Mouse (Mus musculus) forebrain, embryonic 14.5 days (tissue): ENCODE results near the gene S100b. TPM values are rescaled to one million over a fixed set of nuclear protein-coding genes. Genes with fewer than 3 reads are reported as not detected.

ENCODE experiments used
- ATAC-seq: fragments of 200-750 bp; cut with Nextera tagmentation; 2 replicates; pipeline ENCODE4 v1.8.0; 2017; ENCODE audit warnings: mild to moderate bottlenecking, moderate library complexity
- DNase-seq: peaks from one replicate; pipeline ENCODE4 v3.0.0-alpha.2; 2015; ENCODE audit warnings: low spot score
- H3K27ac ChIP-seq: fragments of 300-500 bp; sonication (generic); 2 replicates; pipeline ENCODE4 v1.5.1; 2014; ENCODE audit warnings: low read depth, mild to moderate bottlenecking, control low read depth, low read length, moderate library complexity
- H3K27me3 ChIP-seq: fragments of 300-500 bp; sonication (generic); replicated peaks from 2 replicates; pipeline ENCODE4 v1.6.1; 2014; ENCODE audit warnings: low read length, control low read depth, mixed read lengths; ENCODE audit not compliant: control insufficient read depth, insufficient read depth
- H3K36me3 ChIP-seq: fragments of 300-500 bp; sonication (generic); 2 replicates; pipeline ENCODE4 v1.6.1; 2014; ENCODE audit warnings: low read length, control low read depth; ENCODE audit not compliant: control insufficient read depth, insufficient read depth
- H3K4me1 ChIP-seq: fragments of 300-500 bp; sonication (generic); 2 replicates; pipeline ENCODE4 v1.6.1; 2014; ENCODE audit warnings: antibody characterized with exemption, low read length, control low read depth; ENCODE audit not compliant: control insufficient read depth, insufficient read depth
- H3K4me2 ChIP-seq: fragments of 300-500 bp; sonication (generic); 2 replicates; pipeline ENCODE4 v1.6.1; 2014; ENCODE audit warnings: mild to moderate bottlenecking, control low read depth, low read length
- H3K4me3 ChIP-seq: fragments of 300-500 bp; sonication (generic); 2 replicates; pipeline ENCODE4 v1.5.1; 2014; ENCODE audit warnings: low read depth, low read length, control low read depth
- H3K9ac ChIP-seq: fragments of 300-500 bp; sonication (generic); 2 replicates; pipeline ENCODE4 v1.6.1; 2014; ENCODE audit warnings: mild to moderate bottlenecking, low read length, control low read depth, moderate library complexity
- H3K9me3 ChIP-seq: fragments of 300-500 bp; sonication (generic); replicated peaks from 2 replicates; pipeline ENCODE4 v1.6.1; 2016; ENCODE audit warnings: low read length, control low read depth, mixed read lengths; ENCODE audit not compliant: control insufficient read depth
- WGBS: fragments of 180-500 bp; shearing (Covaris S2); extraction: QIAGEN DNeasy Blood & Tissue Kit; methylation state at CpG from one replicate; pipeline ENCODE4 v1.1.7; 2014; 5-methylcytosine and 5-hydroxymethylcytosine counted together
- polyA plus RNA-seq: library from polyadenylated mRNA; unstranded; fragments of >200 nt; fragmentation: Nextera tagmentation; extraction: Ambion mirVana; gene quantifications from 2 replicates; pipeline ENCODE4 v1.2.1, GENCODE M21; 2014

Gene S100b
- polyA plus RNA-seq, 1 experiment from 2014 or later: 0.42 TPM

DNA sequence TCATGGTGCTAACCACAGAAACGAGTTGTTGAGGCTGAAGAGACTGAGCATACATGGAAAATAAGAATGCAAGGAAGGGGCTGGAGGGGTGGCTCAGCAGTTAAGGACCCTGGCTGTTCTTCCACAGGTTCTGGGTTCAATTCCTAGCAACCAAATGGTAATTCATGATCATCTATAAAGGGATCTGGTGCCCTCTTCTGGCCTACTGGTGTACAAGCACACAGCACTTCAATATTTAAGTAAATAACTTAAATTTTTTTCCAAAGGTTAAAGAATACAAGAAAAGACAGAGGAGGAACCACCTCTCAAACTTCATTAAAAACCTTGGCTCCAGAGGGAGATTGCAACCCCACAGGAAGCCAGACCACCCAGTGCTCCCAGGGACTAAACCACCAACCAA is 24.0 kb upstream of the S100b start:
- 78% methylated on average over 1 of the region's 1 CpGs for WGBS
- Histone ChIP-seq H3K27ac (no peak overlapping the region), H3K4me2 (no peak overlapping the region), H3K4me1 (no peaks in the 10 kb centered on the region), H3K9me3 (no peaks in the 10 kb centered on the region), H3K9ac (no peak overlapping the region), H3K4me3 (no peak overlapping the region), H3K36me3 (peaks cover 29% of the 10 kb centered on the region), H3K27me3 (no peaks in the 10 kb centered on the region)
- DNase-seq: no peak
- ATAC-seq: no peak

- Histone ChIP-seq H3K27me3 (no peaks in the 10 kb centered on the region), H3K27ac (peak within 1 kb of the TSS; percentile 89), H3K4me2 (peak within 1 kb of the TSS; percentile 70), H3K9me3 (no peaks in the 10 kb centered on the region), H3K4me3 (peak within 1 kb of the TSS; percentile 69), H3K36me3 (0 out of 2 replicates have a peak, but pooled peaks cover 5% of the 10 kb centered on the region), H3K9ac (peak within 1 kb of the TSS; percentile 80), H3K4me1 (peaks cover 8% of the 10 kb centered on the region)
- ATAC-seq (peak; percentile 98), DNase-seq (peak; percentile 97)
- WGBS: under 1% methylated on average over 47 of the region's 47 CpGs
These were observed 16.1 kb upstream of the S100b start, which contains the start of gene Prmt2 for GRCm38 (mm10) chr10:76237341-76238225. TSS of gene Prmt2 (minus strand) at chr10:76237865.

DNA sequence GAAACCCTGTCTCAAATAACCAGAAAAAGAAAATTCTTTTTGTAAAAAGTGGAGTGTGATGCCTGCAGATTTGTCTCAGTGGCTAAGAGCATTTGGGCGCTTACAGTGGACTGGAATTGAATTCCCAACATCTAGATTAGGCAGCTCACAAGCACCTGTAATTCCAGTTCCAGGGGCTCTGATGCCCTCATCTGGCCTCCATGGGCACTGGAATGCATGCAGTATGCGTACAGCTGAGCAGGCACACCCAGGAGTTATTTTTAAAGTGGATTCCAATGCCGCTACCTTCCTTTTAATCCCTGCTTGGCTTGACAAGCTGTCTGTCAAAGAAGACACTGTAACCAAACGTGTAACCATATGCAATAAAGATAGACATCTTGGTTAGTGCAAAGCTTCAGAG is 14.3 kb upstream of the S100b start:
- Histone ChIP-seq H3K4me2 (no peak overlapping the region), H3K27ac (no peak overlapping the region), H3K4me1 (peaks cover 8% of the 10 kb centered on the region), H3K27me3 (no peaks in the 10 kb centered on the region), H3K9ac (no peak overlapping the region), H3K4me3 (no peak overlapping the region), H3K36me3 (0 out of 2 replicates have a peak, but pooled peaks cover 4% of the 10 kb centered on the region), H3K9me3 (no peaks in the 10 kb centered on the region)
- DNase-seq (no peak), ATAC-seq (no peak)
- WGBS: 82% methylated on average over 4 of the region's 4 CpGs

- no peaks in the 10 kb centered on the region for H3K4me1 ChIP-seq
- ATAC-seq (no peak), DNase-seq (no peak)
- H3K4me3 ChIP-seq: no peak overlapping the region
- no peaks in the 10 kb centered on the region for H3K36me3 ChIP-seq
- WGBS: 64% methylated on average over 2 of the region's 2 CpGs
- H3K4me2 ChIP-seq: no peak overlapping the region
- H3K27ac ChIP-seq: no peak overlapping the region
- H3K27me3 ChIP-seq: no peaks in the 10 kb centered on the region
- no peak overlapping the region for H3K9ac ChIP-seq
- no peaks in the 10 kb centered on the region for H3K9me3 ChIP-seq
These were observed 8.5 kb upstream of the S100b start for GRCm38 (mm10) chr10:76245106-76245505.

DNA sequence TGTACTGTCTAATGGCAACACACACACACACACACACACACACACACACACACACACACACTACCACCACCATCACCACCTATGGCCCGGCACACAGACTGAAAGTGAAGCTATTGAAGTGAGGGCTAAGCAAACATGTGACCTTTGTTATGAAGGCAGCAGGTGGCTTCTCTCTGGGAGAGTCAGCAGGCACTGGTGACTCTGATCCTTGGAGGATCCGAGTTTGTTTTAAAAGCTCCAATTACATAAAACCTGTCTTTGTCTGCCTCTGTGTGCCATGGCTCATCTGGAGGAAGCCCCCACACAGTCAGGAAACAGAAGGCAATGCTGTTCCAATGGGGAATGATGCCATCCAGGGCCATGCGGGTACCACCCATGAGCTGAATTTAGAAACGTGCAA is 7.1 kb upstream of the S100b start:
- Histone ChIP-seq H3K27ac (no peak overlapping the region), H3K27me3 (no peaks in the 10 kb centered on the region), H3K4me3 (no peak overlapping the region), H3K9me3 (no peaks in the 10 kb centered on the region), H3K4me1 (no peaks in the 10 kb centered on the region), H3K9ac (no peak overlapping the region), H3K4me2 (no peak overlapping the region), H3K36me3 (no peaks in the 10 kb centered on the region)
- no peak for ATAC-seq
- WGBS: 66% methylated on average over 4 of the region's 4 CpGs
- no peak for DNase-seq

GRCm38 (mm10) chr10:76247960-76248646 is 5.5 kb upstream of the S100b start:
- Histone ChIP-seq H3K27ac (no peak overlapping the region), H3K4me3 (no peak overlapping the region), H3K36me3 (no peaks in the 10 kb centered on the region), H3K27me3 (no peaks in the 10 kb centered on the region), H3K4me2 (no peak overlapping the region), H3K9ac (no peak overlapping the region), H3K4me1 (no peaks in the 10 kb centered on the region), H3K9me3 (no peaks in the 10 kb centered on the region)
- DNase-seq: no peak
- WGBS: 27% methylated on average over 21 of the region's 21 CpGs
- ATAC-seq: no peak

GRCm38 (mm10) chr10:76248647-76248968 is 5.0 kb upstream of the S100b start:
- Histone ChIP-seq H3K4me3 (no peak overlapping the region), H3K4me1 (no peaks in the 10 kb centered on the region), H3K9ac (no peak overlapping the region), H3K9me3 (no peaks in the 10 kb centered on the region), H3K27me3 (no peaks in the 10 kb centered on the region), H3K27ac (no peak overlapping the region), H3K4me2 (no peak overlapping the region), H3K36me3 (no peaks in the 10 kb centered on the region)
- no peak for DNase-seq
- WGBS: 69% methylated on average over 5 of the region's 5 CpGs
- ATAC-seq: no peak

DNA sequence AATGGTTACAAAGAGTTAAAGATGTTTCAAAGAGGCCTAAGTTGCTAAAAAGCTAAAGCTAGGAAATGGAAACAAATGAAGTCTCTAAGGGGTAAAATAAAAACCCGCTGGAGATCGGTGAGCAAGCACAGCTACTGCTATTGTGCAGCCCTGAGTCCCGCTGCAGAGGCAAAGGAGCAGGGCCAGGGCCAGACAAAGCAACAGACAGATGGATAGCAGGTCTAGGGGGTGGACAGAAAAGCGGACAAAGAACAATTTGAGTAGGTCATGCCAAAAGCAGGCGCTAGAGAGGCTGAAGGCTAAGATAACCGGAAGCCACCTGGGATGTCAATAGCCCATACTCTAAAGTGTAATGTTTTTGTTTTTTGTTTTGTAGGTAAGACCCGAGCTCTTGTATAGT is 2.8 kb upstream of the S100b start:
- no peaks in the 10 kb centered on the region for H3K9me3 ChIP-seq
- no peak overlapping the region for H3K4me3 ChIP-seq
- H3K4me2 ChIP-seq: no peak overlapping the region
- no peaks in the 10 kb centered on the region for H3K36me3 ChIP-seq
- no peak overlapping the region for H3K9ac ChIP-seq
- no peaks in the 10 kb centered on the region for H3K27me3 ChIP-seq
- DNase-seq (no peak), ATAC-seq (no peak)
- WGBS: 69% methylated on average over 7 of the region's 7 CpGs
- H3K27ac ChIP-seq: no peak overlapping the region
- H3K4me1 ChIP-seq: no peaks in the 10 kb centered on the region

DNA sequence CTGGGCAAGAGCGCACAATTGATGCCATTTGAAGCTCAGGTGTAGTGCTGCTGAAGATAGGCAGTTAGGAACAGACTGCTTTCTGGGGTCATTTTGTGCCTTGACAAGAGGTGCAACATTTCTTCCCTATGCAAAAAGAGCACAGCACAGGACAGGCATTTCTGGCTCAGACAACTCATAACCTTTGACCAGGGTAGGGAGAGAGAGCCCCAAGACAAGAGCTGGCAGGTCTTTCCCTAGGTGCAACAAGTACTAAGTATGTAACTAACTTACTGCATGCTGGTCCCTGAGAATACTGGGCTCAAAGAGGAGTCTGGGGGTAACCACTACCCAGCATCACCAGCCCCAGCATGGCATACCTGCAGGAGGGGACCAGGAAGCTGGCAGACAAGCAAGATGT is 574 bp upstream of the S100b start:
- H3K27ac ChIP-seq: no peak overlapping the region
- no peaks in the 10 kb centered on the region for H3K9me3 ChIP-seq
- H3K36me3 ChIP-seq: no peaks in the 10 kb centered on the region
- no peak overlapping the region for H3K4me3 ChIP-seq
- WGBS: 93% methylated on average over 1 of the region's 1 CpGs
- no peaks in the 10 kb centered on the region for H3K4me1 ChIP-seq
- H3K9ac ChIP-seq: no peak overlapping the region
- no peaks in the 10 kb centered on the region for H3K27me3 ChIP-seq
- ATAC-seq (no peak), DNase-seq (no peak)
- H3K4me2 ChIP-seq: no peak overlapping the region
